8 mouse cellular contexts compared by ENCODE assay signal in the genomic region with DNA sequence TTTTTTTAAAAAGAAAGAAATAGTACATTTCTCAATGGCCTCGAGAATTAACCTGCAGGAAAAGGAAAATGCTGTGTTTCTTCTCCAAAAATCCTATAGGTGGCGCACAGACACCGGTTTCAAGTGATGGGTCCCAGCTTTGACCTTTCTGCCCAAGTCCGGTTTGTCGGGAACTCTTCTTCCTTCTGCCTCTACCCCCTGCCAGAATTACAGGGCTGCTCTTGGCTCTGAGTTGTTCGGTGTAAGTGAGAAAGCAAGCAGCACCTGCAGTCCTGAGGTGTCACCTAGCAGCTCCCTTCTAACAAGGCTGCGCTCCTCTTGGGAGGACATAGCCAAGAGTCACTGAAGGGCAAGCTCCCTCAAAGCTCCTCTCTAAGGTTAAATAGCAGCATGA.
A peak's percentile ranks its signal among the peaks of the same experiment; 100 is the strongest.
DNase-seq lines count a peak whose midpoint lies in the region; ATAC-seq lines count a peak whose summit lies in the region.

No protein-coding gene starts in this region.

- no peak overlapping the region for H3K4me3 ChIP-seq in hindbrain, embryonic 11.5 days (ENCODE audit: low read depth, low read length)
- H3K4me3 ChIP-seq in hindbrain, embryonic 16.5 days (ENCODE audit: low read length) = no peak overlapping the region
- H3K4me3 ChIP-seq in hindbrain, embryonic 13.5 days = no peak overlapping the region
- no peak overlapping the region for H3K4me3 ChIP-seq in limb, embryonic 11.5 days (ENCODE audit: low read depth, low read length)
- no peak overlapping the region for H3K4me3 ChIP-seq in midbrain, embryonic 11.5 days (ENCODE audit: low read depth, low read length)

- WGBS in hindbrain, embryonic 11.5 days = 12% methylated on average over 7 of the region's 7 CpGs
- WGBS in hindbrain, embryonic 16.5 days = 12% methylated on average over 7 of the region's 7 CpGs
- 15% methylated on average over 7 of the region's 7 CpGs for WGBS in hindbrain, embryonic 13.5 days
- 7% methylated on average over 7 of the region's 7 CpGs for WGBS in limb, embryonic 11.5 days
- WGBS in midbrain, embryonic 11.5 days = 16% methylated on average over 7 of the region's 7 CpGs

- no peaks in the 10 kb centered on the region for H3K36me3 ChIP-seq in hindbrain, embryonic 11.5 days (ENCODE audit: control insufficient read depth, insufficient read depth, low read length)
- H3K36me3 ChIP-seq in hindbrain, embryonic 16.5 days (ENCODE audit: control insufficient read depth, insufficient read depth, low read length) = no peaks in the 10 kb centered on the region
- H3K36me3 ChIP-seq in hindbrain, embryonic 13.5 days = no peaks in the 10 kb centered on the region
- no peaks in the 10 kb centered on the region for H3K36me3 ChIP-seq in limb, embryonic 11.5 days (ENCODE audit: control insufficient read depth, insufficient read depth, low read length)
- H3K36me3 ChIP-seq in midbrain, embryonic 11.5 days (ENCODE audit: control insufficient read depth, insufficient read depth, low read length) = no peaks in the 10 kb centered on the region

- no peak overlapping the region for H3K4me2 ChIP-seq in hindbrain, embryonic 11.5 days (replicated peaks; ENCODE audit: low read depth, low read length)
- H3K4me2 ChIP-seq in hindbrain, embryonic 16.5 days (ENCODE audit: low read length) = no peak overlapping the region
- peak overlapping the region; percentile 29; the same call in 1 of the 2 replicates for H3K4me2 ChIP-seq in hindbrain, embryonic 13.5 days
- no peak overlapping the region for H3K4me2 ChIP-seq in limb, embryonic 11.5 days (ENCODE audit: low read depth, severe bottlenecking)
- H3K4me2 ChIP-seq in midbrain, embryonic 11.5 days = no peak overlapping the region; the same call in 1 of the 2 replicates

- peak; percentile 60 for DNase-seq in hindbrain, embryonic 11.5 days (ENCODE audit: low spot score)
- peak; percentile 29 for DNase-seq in adrenal gland, adult 2 months
- DNase-seq in embryo, embryonic 9.5 days (ENCODE audit: extremely low spot score) = peak; percentile 56
- DNase-seq in limb, embryonic 11.5 days (ENCODE audit: low spot score) = peak; percentile 54
- DNase-seq in midbrain, embryonic 11.5 days (ENCODE audit: low spot score, missing footprints) = peak; percentile 95
- peak; percentile 12 for DNase-seq in testis, postnatal 14 days (ENCODE audit: low spot score)

- no peaks in the 10 kb centered on the region for H3K27me3 ChIP-seq in hindbrain, embryonic 11.5 days (ENCODE audit: control insufficient read depth, insufficient read depth, low read length)
- H3K27me3 ChIP-seq in hindbrain, embryonic 16.5 days (replicated peaks; ENCODE audit: control insufficient read depth, insufficient read depth, low read length) = peaks cover 5% of the 10 kb centered on the region
- H3K27me3 ChIP-seq in hindbrain, embryonic 13.5 days = peaks cover 11% of the 10 kb centered on the region; the same call in 1 of the 2 replicates
- peaks cover 2% of the 10 kb centered on the region; the same call in 1 of the 2 replicates for H3K27me3 ChIP-seq in limb, embryonic 11.5 days (ENCODE audit: control insufficient read depth, insufficient read depth, low read length)
- H3K27me3 ChIP-seq in midbrain, embryonic 11.5 days (ENCODE audit: control insufficient read depth, insufficient read depth, low read length) = peaks cover 4% of the 10 kb centered on the region

- ATAC-seq in hindbrain, embryonic 11.5 days (ENCODE audit: low FRiP score) = peak; percentile 54; the same call in 1 of the 2 replicates
- ATAC-seq in hindbrain, embryonic 16.5 days = no peak
- 0 out of 2 replicates have a peak, but pooled peaks have one; percentile 22 for ATAC-seq in hindbrain, embryonic 13.5 days (ENCODE audit: low FRiP score)
- ATAC-seq in limb, embryonic 11.5 days (ENCODE audit: insufficient number of reproducible peaks, low FRiP score, low TSS enrichment, low read depth) = peak; percentile 62; the same call in 1 of the 2 replicates
- ATAC-seq in midbrain, embryonic 11.5 days (ENCODE audit: low FRiP score) = peak; percentile 40; the same call in 1 of the 2 replicates

- H3K9ac ChIP-seq in hindbrain, embryonic 11.5 days (ENCODE audit: low read depth, low read length) = no peak overlapping the region
- no peak overlapping the region for H3K9ac ChIP-seq in hindbrain, embryonic 16.5 days (ENCODE audit: low read depth, low read length)
- no peak overlapping the region for H3K9ac ChIP-seq in hindbrain, embryonic 13.5 days
- H3K9ac ChIP-seq in limb, embryonic 11.5 days (ENCODE audit: low read length) = no peak overlapping the region
- no peak overlapping the region for H3K9ac ChIP-seq in midbrain, embryonic 11.5 days (ENCODE audit: low read length)

- no peaks in the 10 kb centered on the region for H3K4me1 ChIP-seq in hindbrain, embryonic 11.5 days (replicated peaks; ENCODE audit: control insufficient read depth, insufficient read depth, low read length)
- no peaks in the 10 kb centered on the region for H3K4me1 ChIP-seq in hindbrain, embryonic 16.5 days (ENCODE audit: control insufficient read depth, insufficient read depth, low read depth, low read length)
- H3K4me1 ChIP-seq in hindbrain, embryonic 13.5 days (replicated peaks) = no peaks in the 10 kb centered on the region
- H3K4me1 ChIP-seq in limb, embryonic 11.5 days (ENCODE audit: control insufficient read depth, insufficient read depth, low read length) = no peaks in the 10 kb centered on the region
- no peaks in the 10 kb centered on the region for H3K4me1 ChIP-seq in midbrain, embryonic 11.5 days (ENCODE audit: control insufficient read depth, insufficient read depth, low read length)

- H3K9me3 ChIP-seq in hindbrain, embryonic 11.5 days (ENCODE audit: control insufficient read depth, low read length) = no peaks in the 10 kb centered on the region
- no peaks in the 10 kb centered on the region for H3K9me3 ChIP-seq in hindbrain, embryonic 16.5 days (ENCODE audit: control insufficient read depth, low read length)
- H3K9me3 ChIP-seq in hindbrain, embryonic 13.5 days = no peaks in the 10 kb centered on the region
- no peaks in the 10 kb centered on the region for H3K9me3 ChIP-seq in limb, embryonic 11.5 days (ENCODE audit: control insufficient read depth, low read length)
- H3K9me3 ChIP-seq in midbrain, embryonic 11.5 days (ENCODE audit: control insufficient read depth, low read length) = no peaks in the 10 kb centered on the region

- H3K27ac ChIP-seq in hindbrain, embryonic 11.5 days (ENCODE audit: low read depth, low read length) = no peak overlapping the region
- no peak overlapping the region for H3K27ac ChIP-seq in hindbrain, embryonic 16.5 days (ENCODE audit: low read depth, low read length)
- H3K27ac ChIP-seq in hindbrain, embryonic 13.5 days = no peak overlapping the region
- no peak overlapping the region for H3K27ac ChIP-seq in limb, embryonic 11.5 days (replicated peaks; ENCODE audit: low read depth, low read length)
- no peak overlapping the region for H3K27ac ChIP-seq in midbrain, embryonic 11.5 days (ENCODE audit: low read depth, low read length)

Comparison
In these comparisons a context has a peak if more than half of its experiments do, and no peak if none do; other contexts are left out.
1. DNase-seq: peak in every context shown above with its lines; median percentile 95 in midbrain, embryonic 11.5 days; 60 in hindbrain, embryonic 11.5 days; 56 in embryo, embryonic 9.5 days; 54 in limb, embryonic 11.5 days; 29 in adrenal gland, adult 2 months; 12 in testis, postnatal 14 days.